9 mouse cellular contexts compared by ENCODE assay signal in genomic region chr10:104661672-104662071, GRCm38 (mm10).
A peak's percentile ranks its signal among the peaks of the same experiment; 100 is the strongest.
DNase-seq lines count a peak whose midpoint lies in the region; ATAC-seq and TF ChIP-seq lines count a peak whose summit lies in the region.
"Had no signal": no experiment of that assay in that cellular context is flagged by ENCODE, and none has a peak within 500 bp of the region (broad histone marks: within the 10 kb centered on the region; RNA-seq: fewer than 3 reads in every experiment).

No protein-coding gene starts in this region.

- no peak overlapping the region for H3K4me2 ChIP-seq in kidney, postnatal 0 days (ENCODE audit: low read length)
- H3K4me2 ChIP-seq in hindbrain, embryonic 15.5 days, result no peak overlapping the region
- H3K4me2 ChIP-seq in intestine, postnatal 0 days (replicated peaks; ENCODE audit: low read depth), result no peak overlapping the region
- no peak overlapping the region for H3K4me2 ChIP-seq in intestine, embryonic 15.5 days (replicated peaks)

- TF ChIP-seq CTCF in kidney, postnatal 0 days (IDR thresholded peaks at IDR 0.05; ENCODE audit: low read depth), result no peak
- no peak for TF ChIP-seq CTCF in intestine, postnatal 0 days (IDR thresholded peaks at IDR 0.05; ENCODE audit: low read depth)

- H3K27ac ChIP-seq in kidney, postnatal 0 days, result no peak overlapping the region
- H3K27ac ChIP-seq in hindbrain, embryonic 15.5 days (replicated peaks), result no peak overlapping the region
- no peak overlapping the region for H3K27ac ChIP-seq in intestine, postnatal 0 days (ENCODE audit: low read depth, low read length)
- H3K27ac ChIP-seq in intestine, embryonic 15.5 days, result no peak overlapping the region

- no peak overlapping the region for H3K4me3 ChIP-seq in kidney, postnatal 0 days (replicated peaks; ENCODE audit: low read depth, low read length)
- H3K4me3 ChIP-seq in hindbrain, embryonic 15.5 days, result no peak overlapping the region
- H3K4me3 ChIP-seq in intestine, postnatal 0 days (ENCODE audit: low read depth, low read length), result no peak overlapping the region
- no peak overlapping the region for H3K4me3 ChIP-seq in intestine, embryonic 15.5 days (replicated peaks)

- no peak overlapping the region for H3K9ac ChIP-seq in kidney, postnatal 0 days (ENCODE audit: low read depth, low read length)
- H3K9ac ChIP-seq in hindbrain, embryonic 15.5 days, result no peak overlapping the region
- H3K9ac ChIP-seq in intestine, postnatal 0 days (ENCODE audit: low read depth, low read length), result no peak overlapping the region
- H3K9ac ChIP-seq in intestine, embryonic 15.5 days, result no peak overlapping the region

- H3K4me1 ChIP-seq in kidney, postnatal 0 days (replicated peaks; ENCODE audit: insufficient read depth, low read length), result no peaks in the 10 kb centered on the region
- H3K4me1 ChIP-seq in hindbrain, embryonic 15.5 days (replicated peaks), result peaks cover 9% of the 10 kb centered on the region
- no peaks in the 10 kb centered on the region for H3K4me1 ChIP-seq in intestine, postnatal 0 days (replicated peaks; ENCODE audit: control insufficient read depth, insufficient read depth, low read length)
- no peaks in the 10 kb centered on the region for H3K4me1 ChIP-seq in intestine, embryonic 15.5 days (replicated peaks)

- H3K27me3 ChIP-seq in kidney, postnatal 0 days (ENCODE audit: insufficient read depth, low read length), result no peaks in the 10 kb centered on the region
- no peaks in the 10 kb centered on the region for H3K27me3 ChIP-seq in hindbrain, embryonic 15.5 days
- H3K27me3 ChIP-seq in intestine, postnatal 0 days (replicated peaks; ENCODE audit: control insufficient read depth, insufficient read depth, low read length), result no peaks in the 10 kb centered on the region
- no peaks in the 10 kb centered on the region for H3K27me3 ChIP-seq in intestine, embryonic 15.5 days (replicated peaks)

- DNase-seq in kidney, postnatal 0 days (ENCODE audit: low spot score), result peak; percentile 37
- no peak for DNase-seq in kidney, adult 8-10 months
- peak; percentile 15 for DNase-seq in right cerebral cortex, postnatal 4 days
- DNase-seq in right cerebral cortex, postnatal 25 days, result no peak
- DNase-seq in spleen, postnatal 36 days (ENCODE audit: low spot score in 2 of 2), result no peak
- DNase-seq: adrenal gland, postnatal 25 days had no signal

- no peaks in the 10 kb centered on the region for H3K9me3 ChIP-seq in kidney, postnatal 0 days (replicated peaks; ENCODE audit: low read length)
- H3K9me3 ChIP-seq in hindbrain, embryonic 15.5 days, result no peaks in the 10 kb centered on the region
- no peaks in the 10 kb centered on the region for H3K9me3 ChIP-seq in intestine, postnatal 0 days (ENCODE audit: control insufficient read depth)
- H3K9me3 ChIP-seq in intestine, embryonic 15.5 days, result no peaks in the 10 kb centered on the region

- 28% methylated on average over 7 of the region's 7 CpGs for WGBS in kidney, postnatal 0 days
- WGBS in hindbrain, embryonic 15.5 days, result 16% methylated on average over 7 of the region's 7 CpGs
- WGBS in intestine, postnatal 0 days, result 27% methylated on average over 7 of the region's 7 CpGs
- WGBS in intestine, embryonic 15.5 days, result 39% methylated on average over 7 of the region's 7 CpGs

- H3K36me3 ChIP-seq in kidney, postnatal 0 days (ENCODE audit: insufficient read depth, low read length), result no peaks in the 10 kb centered on the region
- H3K36me3 ChIP-seq in hindbrain, embryonic 15.5 days, result no peaks in the 10 kb centered on the region
- H3K36me3 ChIP-seq in intestine, postnatal 0 days (ENCODE audit: control insufficient read depth, insufficient read depth), result no peaks in the 10 kb centered on the region
- H3K36me3 ChIP-seq in intestine, embryonic 15.5 days, result no peaks in the 10 kb centered on the region

- ATAC-seq in kidney, postnatal 0 days (replicated peaks; ENCODE audit: low FRiP score, low read depth), result no peak
- ATAC-seq in hindbrain, embryonic 15.5 days (ENCODE audit: low FRiP score, low read depth), result peak; percentile 59; the same call in 1 of the 2 replicates
- ATAC-seq in intestine, postnatal 0 days, result no peak
- ATAC-seq in intestine, embryonic 15.5 days, result no peak

Comparison
In these comparisons a context has a peak if more than half of its experiments do, and no peak if none do; other contexts are left out.
1. DNase-seq: peak in kidney, postnatal 0 days (single experiment) and right cerebral cortex, postnatal 4 days (single experiment); none in kidney, adult 8-10 months (0 of 2), right cerebral cortex, postnatal 25 days (single experiment) and spleen, postnatal 36 days (0 of 2).